Mouse (Mus musculus) neural tube, embryonic 14.5 days (tissue): ENCODE data around the gene Nup50. TPM values are rescaled to one million over a fixed set of nuclear protein-coding genes. Genes with fewer than 3 reads are reported as not detected.
A peak's percentile ranks its signal among the peaks of the same experiment; 100 is the strongest.

Experiments
- ATAC-seq: fragments of 200-750 bp; cut with Nextera tagmentation; 2 replicates; pipeline ENCODE4 v1.8.0; 2017; ENCODE audit warnings: low read depth, mild to moderate bottlenecking, moderate TSS enrichment, moderate library complexity
- H3K27ac ChIP-seq: fragments of 300-500 bp; sonication (generic); 2 replicates; pipeline ENCODE4 v1.5.1; 2014; ENCODE audit warnings: low read depth, mild to moderate bottlenecking, control low read depth, low read length, moderate library complexity, mixed read lengths
- H3K27me3 ChIP-seq: fragments of 300-500 bp; sonication (generic); 2 replicates; pipeline ENCODE4 v1.6.1; 2014; ENCODE audit warnings: low read length; ENCODE audit not compliant: control insufficient read depth, insufficient read depth
- H3K36me3 ChIP-seq: fragments of 300-500 bp; sonication (generic); 2 replicates; pipeline ENCODE4 v1.6.1; 2014; ENCODE audit warnings: low read length, mixed read lengths; ENCODE audit not compliant: control insufficient read depth, insufficient read depth
- H3K4me1 ChIP-seq: fragments of 300-500 bp; sonication (generic); 2 replicates; pipeline ENCODE4 v1.6.1; 2014; ENCODE audit warnings: low read length; ENCODE audit not compliant: control insufficient read depth, insufficient read depth
- H3K4me2 ChIP-seq: fragments of 300-500 bp; sonication (generic); 2 replicates; pipeline ENCODE4 v1.6.1; 2014; ENCODE audit warnings: mild to moderate bottlenecking, low read depth, low read length, control low read depth
- H3K4me3 ChIP-seq: fragments of 300-500 bp; sonication (generic); 2 replicates; pipeline ENCODE4 v1.5.1; 2014; ENCODE audit warnings: low read depth, low read length, control low read depth, mixed read lengths
- H3K9ac ChIP-seq: fragments of 300-500 bp; sonication (generic); replicated peaks from 2 replicates; pipeline ENCODE4 v1.6.1; 2014; ENCODE audit warnings: low read depth, mild to moderate bottlenecking, control low read depth, low read length, mixed read lengths
- H3K9me3 ChIP-seq: fragments of 300-500 bp; sonication (generic); 2 replicates; pipeline ENCODE4 v1.6.1; 2016; ENCODE audit warnings: low read length; ENCODE audit not compliant: control insufficient read depth
- WGBS: fragments of 180-500 bp; shearing (Covaris S2); extraction: QIAGEN DNeasy Blood & Tissue Kit; methylation state at CpG from one replicate; pipeline ENCODE4 v1.1.7; 2014; 5-methylcytosine and 5-hydroxymethylcytosine counted together
- polyA plus RNA-seq: library from polyadenylated mRNA; unstranded; fragments of >200 nt; fragmentation: Nextera tagmentation; extraction: Ambion mirVana; gene quantifications from 2 replicates; pipeline ENCODE4 v1.2.1, GENCODE M21; 2014

Gene Nup50
- polyA plus RNA-seq, 1 experiment from 2014 or later = 21.9 TPM

GRCm38 (mm10) chr15:84903843-84904385, 19.3 kb upstream of the Nup50 start:
- Histone ChIP-seq H3K9ac (no peak overlapping the region), H3K9me3 (no peaks in the 10 kb centered on the region), H3K27me3 (no peaks in the 10 kb centered on the region), H3K4me1 (no peaks in the 10 kb centered on the region), H3K4me3 (no peak overlapping the region), H3K4me2 (no peak overlapping the region), H3K36me3 (no peaks in the 10 kb centered on the region), H3K27ac (no peak overlapping the region)
- 65% methylated on average over 7 of the region's 7 CpGs for WGBS
- ATAC-seq = no peak

GRCm38 (mm10) chr15:84913201-84913600, 10.0 kb upstream of the Nup50 start:
- Histone ChIP-seq H3K36me3 (no peaks in the 10 kb centered on the region), H3K27ac (no peak overlapping the region), H3K9me3 (no peaks in the 10 kb centered on the region), H3K4me1 (no peaks in the 10 kb centered on the region), H3K27me3 (no peaks in the 10 kb centered on the region), H3K4me2 (no peak overlapping the region), H3K4me3 (no peak overlapping the region), H3K9ac (no peak overlapping the region)
- ATAC-seq = no peak
- 65% methylated on average over 3 of the region's 3 CpGs for WGBS

- H3K9me3 ChIP-seq = no peaks in the 10 kb centered on the region
- peaks cover 16% of the 10 kb centered on the region; the same call in 1 of the 2 replicates for H3K4me1 ChIP-seq
- 94% methylated on average over 3 of the region's 3 CpGs for WGBS
- no peak within 1 kb of the TSS for H3K9ac ChIP-seq
- no peak for ATAC-seq
- no peak within 1 kb of the TSS for H3K27ac ChIP-seq
- H3K4me2 ChIP-seq = no peak within 1 kb of the TSS
- H3K4me3 ChIP-seq = no peak within 1 kb of the TSS
- H3K27me3 ChIP-seq = no peaks in the 10 kb centered on the region
- no peaks in the 10 kb centered on the region for H3K36me3 ChIP-seq
Measured at GRCm38 (mm10) chr15:84919938-84920337, 3.3 kb upstream of the Nup50 start, which contains the start of gene Gm29666. TSS of gene Gm29666 (minus strand) at chr15:84920038.

GRCm38 (mm10) chr15:84923508-84924181, 434 bp downstream of the Nup50 start:
- under 1% methylated on average over 60 of the region's 68 CpGs for WGBS
- peaks cover 14% of the 10 kb centered on the region for H3K36me3 ChIP-seq
- peak overlapping the region; percentile 96 for H3K4me3 ChIP-seq
- H3K9ac ChIP-seq = peak overlapping the region; percentile 91
- H3K27me3 ChIP-seq = no peaks in the 10 kb centered on the region
- H3K4me1 ChIP-seq = peaks cover 23% of the 10 kb centered on the region
- peak; percentile 75 for ATAC-seq
- no peaks in the 10 kb centered on the region for H3K9me3 ChIP-seq
- H3K4me2 ChIP-seq = peak overlapping the region; percentile 68
- peak overlapping the region; percentile 93 for H3K27ac ChIP-seq

GRCm38 (mm10) chr15:84924781-84925315, 1.6 kb downstream of the Nup50 start:
- H3K27ac ChIP-seq = no peak overlapping the region
- peaks cover 23% of the 10 kb centered on the region for H3K4me1 ChIP-seq
- H3K4me3 ChIP-seq = peak overlapping the region; percentile 96
- peak overlapping the region; percentile 91; the same call in 1 of the 2 replicates for H3K9ac ChIP-seq
- H3K4me2 ChIP-seq = peak overlapping the region; percentile 68
- peaks cover 26% of the 10 kb centered on the region for H3K36me3 ChIP-seq
- ATAC-seq = no peak
- no peaks in the 10 kb centered on the region for H3K27me3 ChIP-seq
- H3K9me3 ChIP-seq = no peaks in the 10 kb centered on the region
- WGBS = 16% methylated on average over 9 of the region's 9 CpGs

- peak overlapping the region; percentile 96; the same call in 1 of the 2 replicates for H3K4me3 ChIP-seq
- peaks cover 23% of the 10 kb centered on the region for H3K4me1 ChIP-seq
- H3K4me2 ChIP-seq = peak overlapping the region; percentile 68
- H3K9ac ChIP-seq = no peak overlapping the region
- no peak for ATAC-seq
- H3K27me3 ChIP-seq = no peaks in the 10 kb centered on the region
- WGBS = 56% methylated on average over 1 of the region's 1 CpGs
- H3K36me3 ChIP-seq = peaks cover 33% of the 10 kb centered on the region
- H3K27ac ChIP-seq = no peak overlapping the region
- no peaks in the 10 kb centered on the region for H3K9me3 ChIP-seq
Measured at GRCm38 (mm10) chr15:84925495-84926018, 2.3 kb downstream of the Nup50 start.

- WGBS = 82% methylated on average over 5 of the region's 5 CpGs
- H3K4me3 ChIP-seq = no peak overlapping the region
- H3K9ac ChIP-seq = no peak overlapping the region
- no peaks in the 10 kb centered on the region for H3K4me1 ChIP-seq
- no peak for ATAC-seq
- no peak overlapping the region for H3K4me2 ChIP-seq
- no peaks in the 10 kb centered on the region for H3K27me3 ChIP-seq
- H3K27ac ChIP-seq = no peak overlapping the region
- peaks cover 71% of the 10 kb centered on the region for H3K36me3 ChIP-seq
- no peaks in the 10 kb centered on the region for H3K9me3 ChIP-seq
Measured at GRCm38 (mm10) chr15:84932351-84932750, 9.1 kb downstream of the Nup50 start.

- 90% methylated on average over 16 of the region's 16 CpGs for WGBS
Measured at GRCm38 (mm10) chr15:84934901-84935300, 11.7 kb downstream of the Nup50 start.

GRCm38 (mm10) chr15:84940102-84940501, 16.9 kb downstream of the Nup50 start:
- H3K27ac ChIP-seq = no peak overlapping the region
- no peak overlapping the region for H3K9ac ChIP-seq
- H3K4me1 ChIP-seq = no peaks in the 10 kb centered on the region
- 82% methylated on average over 12 of the region's 12 CpGs for WGBS
- no peak overlapping the region for H3K4me3 ChIP-seq
- no peak overlapping the region for H3K4me2 ChIP-seq
- peaks cover 62% of the 10 kb centered on the region for H3K36me3 ChIP-seq
- H3K9me3 ChIP-seq = no peaks in the 10 kb centered on the region
- ATAC-seq = no peak
- H3K27me3 ChIP-seq = no peaks in the 10 kb centered on the region

More at GRCm38 (mm10) chr15:84934901-84935300, 11.7 kb downstream of the Nup50 start:
- Histone ChIP-seq H3K4me2 (no peak overlapping the region), H3K9ac (no peak overlapping the region), H3K27me3 (no peaks in the 10 kb centered on the region), H3K36me3 (peaks cover 71% of the 10 kb centered on the region), H3K27ac (no peak overlapping the region), H3K9me3 (no peaks in the 10 kb centered on the region), H3K4me1 (no peaks in the 10 kb centered on the region), H3K4me3 (no peak overlapping the region)
- ATAC-seq = no peak
